Mouse (Mus musculus) stomach, embryonic 14.5 days (tissue): ENCODE measurements around the gene Clasrp. TPM values are rescaled to one million over a fixed set of nuclear protein-coding genes. Genes with fewer than 3 reads are reported as not detected.

Source experiments
- polyA plus RNA-seq: library from polyadenylated mRNA; unstranded; fragments of >200 nt; fragmentation: Nextera tagmentation; extraction: Ambion mirVana; gene quantifications from 2 replicates; pipeline ENCODE4 v1.2.1, GENCODE M21; 2014

Gene Clasrp
- polyA plus RNA-seq, 1 experiment from 2014 or later = 44.8 TPM

Other genes with a start within 250 kb of the Clasrp start
- gene Cd3eap, start 245.0 kb downstream of the Clasrp start, polyA plus RNA-seq = 20.5 and 23.9 TPM in 2 replicates
- 9.6 and 10.0 TPM in 2 replicates for gene Ppp1r13l, start 244.7 kb downstream of the Clasrp start, polyA plus RNA-seq
- 8.8 and 10.3 TPM in 2 replicates for gene Ercc2, start 222.5 kb downstream of the Clasrp start, polyA plus RNA-seq
- 6.0 and 8.9 TPM in 2 replicates for gene Klc3, start 200.4 kb downstream of the Clasrp start, polyA plus RNA-seq
- gene Ckm, start 199.7 kb downstream of the Clasrp start, polyA plus RNA-seq = 1.7 and 3.2 TPM in 2 replicates
- 8.6 and 9.7 TPM in 2 replicates for gene Mark4, start 145.7 kb downstream of the Clasrp start, polyA plus RNA-seq
- 0.55 and 1.2 TPM in 2 replicates for gene Exoc3l2, start 141.2 kb downstream of the Clasrp start, polyA plus RNA-seq
- 0.74 and 1.3 TPM in 2 replicates for gene Bloc1s3, start 96.1 kb downstream of the Clasrp start, polyA plus RNA-seq
- 83.4 and 89.0 TPM in 2 replicates for gene Trappc6a, start 96.1 kb downstream of the Clasrp start, polyA plus RNA-seq
- gene Nkpd1, start 86.6 kb downstream of the Clasrp start, polyA plus RNA-seq = not detected in 2 replicates
- 6.3 and 7.1 TPM in 2 replicates for gene Ppp1r37, start 41.4 kb downstream of the Clasrp start, polyA plus RNA-seq
- gene Zfp296, start 27.2 kb downstream of the Clasrp start, polyA plus RNA-seq = 1.2 and 2.1 TPM in 2 replicates
- gene Gemin7, start 26.9 kb downstream of the Clasrp start, polyA plus RNA-seq = 163 and 180 TPM in 2 replicates
- gene Relb, start 25.0 kb upstream of the Clasrp start, polyA plus RNA-seq = 8.3 and 10.4 TPM in 2 replicates
- 77.9 and 86.2 TPM in 2 replicates for gene Clptm1, start 60.5 kb upstream of the Clasrp start, polyA plus RNA-seq
- gene Apoc2, start 73.5 kb upstream of the Clasrp start, polyA plus RNA-seq = 1.5 and 1.9 TPM in 2 replicates
- not detected in 2 replicates for gene Gm44805, start 76.9 kb upstream of the Clasrp start, polyA plus RNA-seq
- 0.39 TPM in 1 of 2 replicates, not detected in the other for gene Apoc4, start 77.0 kb upstream of the Clasrp start, polyA plus RNA-seq
- 10.9 and 12.6 TPM in 2 replicates for gene Apoc1, start 88.2 kb upstream of the Clasrp start, polyA plus RNA-seq
- 291 and 299 TPM in 2 replicates for gene Apoe, start 94.7 kb upstream of the Clasrp start, polyA plus RNA-seq
- 91.2 and 108 TPM in 2 replicates for gene Tomm40, start 111.0 kb upstream of the Clasrp start, polyA plus RNA-seq
- 106 and 113 TPM in 2 replicates for gene Nectin2, start 146.0 kb upstream of the Clasrp start, polyA plus RNA-seq
- 156 and 164 TPM in 2 replicates for gene Bcam, start 166.5 kb upstream of the Clasrp start, polyA plus RNA-seq
- 15.1 and 17.7 TPM in 2 replicates for gene Cblc, start 192.3 kb upstream of the Clasrp start, polyA plus RNA-seq
- gene Bcl3, start 218.3 kb upstream of the Clasrp start, polyA plus RNA-seq = 10.7 and 11.5 TPM in 2 replicates
- not detected in 2 replicates for gene Gm19345, start 247.5 kb upstream of the Clasrp start, polyA plus RNA-seq